Mouse (Mus musculus) CD4-positive naive resting alpha-beta T cell, adult 57 days (primary cell): ENCODE results near the gene Vmn1r149. TPM values are rescaled to one million over a fixed set of nuclear protein-coding genes. Genes with fewer than 3 reads are reported as not detected.

Source experiments
- total RNA-seq: library from RNA; stranded (reverse); gene quantifications from one replicate; pipeline ENCODE4 v1.2.4, GENCODE M21; 2023

The Vmn1r149 gene
- total RNA-seq, result not detected

DNA sequence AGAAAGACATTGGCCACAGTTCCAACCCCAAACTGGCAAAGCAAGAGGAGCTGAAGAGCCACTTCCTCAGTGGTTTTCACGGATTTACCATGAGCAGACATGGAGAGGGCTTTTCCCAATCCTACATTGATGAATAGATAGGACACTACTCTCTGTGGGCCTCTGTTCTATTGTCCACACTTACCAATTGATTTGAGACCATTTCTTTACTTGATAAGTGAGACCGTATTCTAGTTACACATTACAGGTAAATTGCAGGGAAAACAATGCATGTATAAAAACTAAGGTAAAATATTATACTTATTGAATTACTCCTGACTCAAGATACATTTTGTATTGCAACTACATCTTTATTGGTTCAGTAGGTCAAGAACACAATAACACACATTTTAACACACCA is at the start of gene Vmn1r149:
Gene Vmn1r149 (minus strand): TSS at position 101 of the 400 bp plus-strand sequence.

GRCm38 (mm10) chr7:22463975-22464374 is 25.9 kb upstream of the Vmn1r149 start, which contains the start of gene Gm10665:
Gene Gm10665 (minus strand): TSS chr7:22464075.

DNA sequence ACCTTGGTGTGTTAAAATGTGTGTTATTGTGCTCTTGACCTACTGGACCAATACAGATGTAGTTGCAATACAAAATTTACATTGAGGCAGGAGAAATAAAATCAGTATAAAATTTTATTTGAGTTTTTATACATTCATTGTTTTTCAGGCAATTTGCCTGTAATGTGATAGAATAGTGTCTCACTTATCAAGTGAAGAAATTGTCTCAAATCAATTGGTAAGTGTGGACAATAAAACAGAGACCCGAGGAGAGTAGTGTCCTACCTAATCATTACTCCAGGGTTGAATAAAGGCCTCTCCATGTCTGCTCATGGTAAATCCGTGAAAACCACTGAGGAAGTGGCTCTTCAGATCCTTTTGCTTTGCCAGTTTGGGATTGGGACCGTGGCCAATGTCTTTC is 24.7 kb downstream of the Vmn1r149 start, which contains the start of gene Vmn1r148:
Gene Vmn1r148 (plus strand): TSS at position 301 of the 400 bp plus-strand sequence.

Other genes with a start within 250 kb of the Vmn1r149 start
- gene Vmn1r143, start 248.9 kb downstream of the Vmn1r149 start, total RNA-seq, result not detected
- not detected for gene Gm8653, start 237.0 kb downstream of the Vmn1r149 start, total RNA-seq
- not detected for gene Gm8453, start 208.7 kb downstream of the Vmn1r149 start, total RNA-seq
- gene Gm4187, start 108.5 kb downstream of the Vmn1r149 start, total RNA-seq, result not detected
- not detected for gene Gm8660, start 67.2 kb downstream of the Vmn1r149 start, total RNA-seq
- gene Vmn1r148, start 24.6 kb downstream of the Vmn1r149 start, total RNA-seq, result not detected
- gene Gm10665, start 25.8 kb upstream of the Vmn1r149 start, total RNA-seq, result not detected
- gene Vmn1r151, start 61.4 kb upstream of the Vmn1r149 start, total RNA-seq, result not detected
- gene Vmn1r152, start 84.7 kb upstream of the Vmn1r149 start, total RNA-seq, result not detected
- not detected for gene Gm8677, start 96.7 kb upstream of the Vmn1r149 start, total RNA-seq
- gene Gm4201, start 127.1 kb upstream of the Vmn1r149 start, total RNA-seq, result not detected
- gene Gm4565, start 149.9 kb upstream of the Vmn1r149 start, total RNA-seq, result not detected
- gene Vmn1r155, start 219.8 kb upstream of the Vmn1r149 start, total RNA-seq, result not detected